8 mouse cellular contexts compared by ENCODE assay signal in genomic region chr11:107188565-107189552, GRCm38 (mm10). TPM values are rescaled to one million over a fixed set of nuclear protein-coding genes. Genes with fewer than 3 reads are reported as not detected.
DNase-seq lines count a peak whose midpoint lies in the region; ATAC-seq lines count a peak whose summit lies in the region.

Gene Nol11 (minus strand): TSS chr11:107189381.

- ATAC-seq in erythroblast, adult 5-6 weeks (replicated peaks; ENCODE audit: low FRiP score, poor library complexity, severe bottlenecking): peak; percentile 98
- peak; percentile 95 for ATAC-seq in kidney, embryonic 15.5 days (replicated peaks; ENCODE audit: low FRiP score)
- ATAC-seq in monocyte, adult 5-6 weeks (replicated peaks; ENCODE audit: insufficient number of reproducible peaks, low FRiP score, low TSS enrichment, poor library complexity, severe bottlenecking): peak; percentile 99

- peak within 1 kb of the TSS; percentile 78 for H3K4me2 ChIP-seq in kidney, embryonic 15.5 days

- WGBS in heart, embryonic 10.5 days: under 1% methylated on average over 62 of the region's 62 CpGs
- WGBS in kidney, embryonic 15.5 days: under 1% methylated on average over 62 of the region's 62 CpGs

- H3K9me3 ChIP-seq in heart, embryonic 10.5 days: no peaks in the 10 kb centered on the region
- no peaks in the 10 kb centered on the region for H3K9me3 ChIP-seq in kidney, embryonic 15.5 days (replicated peaks)

- H3K9ac ChIP-seq in kidney, embryonic 15.5 days: peak within 1 kb of the TSS; percentile 86

- H3K27ac ChIP-seq in heart, embryonic 10.5 days: peak within 1 kb of the TSS; percentile 88
- H3K27ac ChIP-seq in kidney, embryonic 15.5 days: peak within 1 kb of the TSS; percentile 82

- H3K4me3 ChIP-seq in heart, embryonic 10.5 days: peak within 1 kb of the TSS; percentile 72
- H3K4me3 ChIP-seq in kidney, embryonic 15.5 days (replicated peaks): peak within 1 kb of the TSS; percentile 83

- peaks cover 9% of the 10 kb centered on the region for H3K4me1 ChIP-seq in heart, embryonic 10.5 days
- H3K4me1 ChIP-seq in kidney, embryonic 15.5 days: peaks cover 6% of the 10 kb centered on the region

- no peaks in the 10 kb centered on the region for H3K27me3 ChIP-seq in heart, embryonic 10.5 days (ENCODE audit: insufficient read depth, poor library complexity, severe bottlenecking)
- H3K27me3 ChIP-seq in kidney, embryonic 15.5 days: no peaks in the 10 kb centered on the region

- peaks cover 25% of the 10 kb centered on the region for H3K36me3 ChIP-seq in heart, embryonic 10.5 days
- H3K36me3 ChIP-seq in kidney, embryonic 15.5 days: peaks cover 26% of the 10 kb centered on the region

- peak; percentile 99 for DNase-seq in B cell, adult 2 months
- DNase-seq in brain, adult 2 months (ENCODE audit: low read depth, low spot score): peak; percentile 99
- DNase-seq in heart, embryonic 10.5 days (ENCODE audit: low spot score): peak; percentile 99
- peak; percentile 98 for DNase-seq in liver
- DNase-seq in spleen, postnatal 4 days (ENCODE audit: low spot score in 2 of 2): peak; percentile 98 to 99

RNA-seq across cellular contexts. Expression of gene Nol11, which starts in this region (rescaled TPM):
- 10.2 and 18.6 TPM in 2 replicates for total RNA-seq in erythroblast, adult 5-6 weeks (2015; ENCODE audit: low replicate concordance)
- total RNA-seq in erythroblast, adult 5-6 weeks (2017; ENCODE audit: low replicate concordance): 9.9 and 10.7 TPM in 2 replicates
- 59.5 and 63.0 TPM in 2 replicates for polyA plus RNA-seq in heart, embryonic 10.5 days (2016; fragmentation: Nextera tagmentation; extraction: Ambion mirVana)
- 58.1 and 59.2 TPM in 2 replicates for polyA plus RNA-seq in kidney, embryonic 15.5 days (2015; fragmentation: Nextera tagmentation; extraction: Ambion mirVana)
- 25.2 to 32.3 TPM (median 26.5 TPM) in 3 replicates for total RNA-seq in monocyte, adult 5-6 weeks (2017)

Comparison
In these comparisons a context has a peak if more than half of its experiments do, and no peak if none do; other contexts are left out.
1. Peak in every context shown above with its lines: DNase-seq, ATAC-seq, H3K4me3 ChIP-seq and H3K27ac ChIP-seq.